ENCODE assay signal across 10 mouse cellular contexts in the genomic region with DNA sequence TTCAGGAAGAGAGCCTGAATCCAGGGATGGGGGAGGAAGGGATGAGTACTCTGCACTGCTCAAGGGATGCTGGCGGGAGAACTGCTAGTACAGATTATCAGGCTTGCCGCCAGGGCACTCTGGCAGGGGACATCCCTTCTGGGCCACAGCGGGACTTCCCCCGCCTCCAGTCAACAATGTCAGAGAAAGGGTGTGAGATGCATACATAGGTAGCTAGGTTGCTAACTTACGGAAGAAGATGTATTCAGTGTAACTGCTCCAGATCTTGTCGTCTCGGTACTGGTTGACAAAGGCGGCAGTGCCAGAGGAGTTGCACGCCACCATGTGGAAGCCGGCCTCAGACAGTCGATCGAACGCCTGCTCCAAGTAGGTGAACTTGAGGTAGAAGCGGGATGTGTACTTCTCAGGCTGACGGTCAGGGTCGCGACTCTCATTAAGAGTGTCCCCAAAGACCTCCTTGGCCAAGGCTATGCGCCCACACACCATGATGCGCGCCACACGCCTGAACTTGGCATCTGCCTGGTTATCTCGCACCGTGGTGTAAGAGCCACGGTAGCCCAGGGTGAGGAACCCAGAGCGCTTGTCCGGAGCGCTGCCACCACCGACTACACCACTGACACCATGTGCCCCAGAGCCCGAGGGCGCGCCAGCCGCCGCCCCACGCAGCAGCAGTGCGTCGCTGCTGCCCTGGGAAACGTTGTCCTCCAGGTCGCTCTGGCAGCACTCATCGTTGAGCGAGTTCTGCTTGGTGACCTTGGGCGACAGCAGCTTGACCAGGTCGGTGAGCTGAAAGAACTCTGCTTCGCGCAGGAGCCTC. TPM values are rescaled to one million over a fixed set of nuclear protein-coding genes. Genes with fewer than 3 reads are reported as not detected.
A peak's percentile ranks its signal among the peaks of the same experiment; 100 is the strongest.
DNase-seq lines count a peak whose midpoint lies in the region; ATAC-seq and TF ChIP-seq lines count a peak whose summit lies in the region.
"Had no signal": no experiment of that assay in that cellular context is flagged by ENCODE, and none has a peak within 500 bp of the region (broad histone marks: within the 10 kb centered on the region; RNA-seq: fewer than 3 reads in every experiment).

No protein-coding gene starts in this region.

- peak overlapping the region; percentile 39 for H3K4me3 ChIP-seq in testis, adult 2 months (ENCODE audit: control insufficient read depth, low read depth, low read length)
- peak overlapping the region; percentile 57 for H3K4me3 ChIP-seq in embryonic facial prominence, embryonic 13.5 days
- peak overlapping the region; percentile 53 for H3K4me3 ChIP-seq in heart, postnatal 0 days (ENCODE audit: low read depth, low read length)
- peak overlapping the region; percentile 37 for H3K4me3 ChIP-seq in liver, embryonic 13.5 days (replicated peaks)
- H3K4me3 ChIP-seq in neural tube, embryonic 14.5 days (ENCODE audit: low read depth, low read length): peak overlapping the region; percentile 68
- H3K4me3 ChIP-seq: myocyte had no signal

- no peaks in the 10 kb centered on the region for H3K9me3 ChIP-seq in embryonic facial prominence, embryonic 13.5 days
- no peaks in the 10 kb centered on the region for H3K9me3 ChIP-seq in heart, postnatal 0 days (replicated peaks; ENCODE audit: control insufficient read depth, low read length)
- H3K9me3 ChIP-seq in liver, embryonic 13.5 days (replicated peaks): no peaks in the 10 kb centered on the region
- no peaks in the 10 kb centered on the region for H3K9me3 ChIP-seq in neural tube, embryonic 14.5 days (ENCODE audit: control insufficient read depth, low read length)

- no peak for DNase-seq in testis, postnatal 14 days (ENCODE audit: low spot score)
- no peak for DNase-seq in heart, postnatal 0 days (ENCODE audit: low spot score)
- peak; percentile 2 for DNase-seq in kidney, postnatal 14 days
- DNase-seq in liver, embryonic 13.5 days: no peak
- DNase-seq in ovary, postnatal 36 days (ENCODE audit: low spot score): no peak

- peak overlapping the region; percentile 71 for H3K9ac ChIP-seq in embryonic facial prominence, embryonic 13.5 days
- H3K9ac ChIP-seq in heart, postnatal 0 days (replicated peaks; ENCODE audit: low read depth, low read length): no peak overlapping the region
- no peak overlapping the region for H3K9ac ChIP-seq in liver, embryonic 13.5 days
- H3K9ac ChIP-seq in neural tube, embryonic 14.5 days (replicated peaks; ENCODE audit: low read depth, low read length): peak overlapping the region; percentile 76

- 1% methylated on average over 44 of the region's 44 CpGs for WGBS in embryonic facial prominence, embryonic 13.5 days
- WGBS in heart, postnatal 0 days: 1% methylated on average over 44 of the region's 44 CpGs
- WGBS in liver, embryonic 13.5 days (ENCODE audit: insufficient replicate concordance): 2% methylated on average over 44 of the region's 44 CpGs
- WGBS in neural tube, embryonic 14.5 days: under 1% methylated on average over 44 of the region's 44 CpGs

- no peak overlapping the region for H3K27ac ChIP-seq in testis, adult 2 months (ENCODE audit: control insufficient read depth, insufficient read depth, low read depth, low read length)
- no peak overlapping the region for H3K27ac ChIP-seq in embryonic facial prominence, embryonic 13.5 days
- no peak overlapping the region for H3K27ac ChIP-seq in heart, postnatal 0 days (ENCODE audit: low read depth)
- H3K27ac ChIP-seq in liver, embryonic 13.5 days: no peak overlapping the region
- peak overlapping the region; percentile 69 for H3K27ac ChIP-seq in neural tube, embryonic 14.5 days (ENCODE audit: low read depth, low read length)

- H3K4me2 ChIP-seq in embryonic facial prominence, embryonic 13.5 days: peak overlapping the region; percentile 96
- peak overlapping the region; percentile 77 for H3K4me2 ChIP-seq in heart, postnatal 0 days (ENCODE audit: low read depth, low read length)
- H3K4me2 ChIP-seq in liver, embryonic 13.5 days: peak overlapping the region; percentile 52
- H3K4me2 ChIP-seq in neural tube, embryonic 14.5 days (ENCODE audit: low read depth, low read length): peak overlapping the region; percentile 84

- TF ChIP-seq POLR2A in testis, adult 2 months (IDR thresholded peaks at IDR 0.05; ENCODE audit: control insufficient read depth, low read depth, low read length): no peak

- no peak for ATAC-seq in embryonic facial prominence, embryonic 13.5 days (ENCODE audit: insufficient number of reproducible peaks, insufficient read depth, low FRiP score, low TSS enrichment, low read depth)
- peak; percentile 38 for ATAC-seq in heart, postnatal 0 days (ENCODE audit: insufficient read depth, low read depth)
- no peak for ATAC-seq in liver, embryonic 13.5 days (ENCODE audit: low read depth)
- peak; percentile 66 for ATAC-seq in neural tube, embryonic 14.5 days (ENCODE audit: low read depth)

- peaks cover 11% of the 10 kb centered on the region for H3K4me1 ChIP-seq in testis, adult 2 months (ENCODE audit: control insufficient read depth, insufficient read depth, low read length)
- peaks cover 3% of the 10 kb centered on the region; the same call in 1 of the 2 replicates for H3K4me1 ChIP-seq in embryonic facial prominence, embryonic 13.5 days
- no peaks in the 10 kb centered on the region for H3K4me1 ChIP-seq in heart, postnatal 0 days (ENCODE audit: control insufficient read depth, insufficient read depth)
- H3K4me1 ChIP-seq in liver, embryonic 13.5 days (replicated peaks): no peaks in the 10 kb centered on the region
- no peaks in the 10 kb centered on the region; the same call in 1 of the 2 replicates for H3K4me1 ChIP-seq in neural tube, embryonic 14.5 days (ENCODE audit: control insufficient read depth, insufficient read depth, low read length)

- no peak for TF ChIP-seq CTCF in testis, adult 2 months (IDR thresholded peaks at IDR 0.05; ENCODE audit: control insufficient read depth, insufficient read depth, insufficient replicate concordance, low read depth, low read length)
- TF ChIP-seq CTCF in heart, postnatal 0 days (IDR thresholded peaks at IDR 0.05; ENCODE audit: low read depth): peak; percentile 24; the same call in 1 of the 2 replicates

- no peaks in the 10 kb centered on the region for H3K27me3 ChIP-seq in testis, adult 2 months (ENCODE audit: control insufficient read depth, insufficient read depth, low read length)
- H3K27me3 ChIP-seq in embryonic facial prominence, embryonic 13.5 days: peaks cover 32% of the 10 kb centered on the region
- H3K27me3 ChIP-seq in heart, postnatal 0 days (ENCODE audit: control insufficient read depth, insufficient read depth, low read length): peaks cover 17% of the 10 kb centered on the region
- peaks cover 35% of the 10 kb centered on the region for H3K27me3 ChIP-seq in liver, embryonic 13.5 days
- H3K27me3 ChIP-seq in neural tube, embryonic 14.5 days (ENCODE audit: control insufficient read depth, insufficient read depth, low read length): peaks cover 7% of the 10 kb centered on the region; the same call in 1 of the 2 replicates

- no peaks in the 10 kb centered on the region for H3K36me3 ChIP-seq in testis, adult 2 months (ENCODE audit: control insufficient read depth, insufficient read depth, low read length)
- H3K36me3 ChIP-seq in embryonic facial prominence, embryonic 13.5 days: no peaks in the 10 kb centered on the region
- no peaks in the 10 kb centered on the region for H3K36me3 ChIP-seq in heart, postnatal 0 days (replicated peaks; ENCODE audit: control insufficient read depth, insufficient read depth, low read length)
- H3K36me3 ChIP-seq in liver, embryonic 13.5 days: no peaks in the 10 kb centered on the region
- no peaks in the 10 kb centered on the region for H3K36me3 ChIP-seq in neural tube, embryonic 14.5 days (ENCODE audit: control insufficient read depth, insufficient read depth, low read length)

- no peak for TF ChIP-seq EP300 in heart, postnatal 0 days (IDR thresholded peaks at IDR 0.05; ENCODE audit: low read depth)

RNA-seq across cellular contexts. Expression of a gene that starts 1.2 kb away (rescaled TPM):
- not detected in 2 replicates for polyA plus RNA-seq in testis, adult 2 months (2012; rRNA removed)
- polyA plus RNA-seq in embryonic facial prominence, embryonic 13.5 days (2015; fragmentation: Nextera tagmentation; extraction: Ambion mirVana): 1.4 and 2.8 TPM in 2 replicates
- total RNA-seq in heart, postnatal 0 days (2014; rRNA removed; ENCODE audit: low replicate concordance): 0.23 and 4.4 TPM in 2 replicates
- polyA plus RNA-seq in heart, postnatal 0 days (2015; fragmentation: Nextera tagmentation; extraction: Ambion mirVana): 0.96 and 1.1 TPM in 2 replicates
- polyA plus RNA-seq in liver, embryonic 13.5 days (2015; fragmentation: Nextera tagmentation; extraction: Ambion mirVana): 0.05 and 0.06 TPM in 2 replicates
- 34.6 and 35.8 TPM in 2 replicates for polyA plus RNA-seq in neural tube, embryonic 14.5 days (2014; fragmentation: Nextera tagmentation; extraction: Ambion mirVana)
- total RNA-seq: MEL had no signal
- polyA plus RNA-seq: myocyte had no signal

Comparison
In these comparisons a context has a peak if more than half of its experiments do, and no peak if none do; other contexts are left out.
1. ATAC-seq: peak in heart, postnatal 0 days (single experiment) and neural tube, embryonic 14.5 days (single experiment); none in embryonic facial prominence, embryonic 13.5 days (single experiment) and liver, embryonic 13.5 days (single experiment).
2. H3K9ac ChIP-seq: peak in embryonic facial prominence, embryonic 13.5 days (single experiment) and neural tube, embryonic 14.5 days (single experiment); none in heart, postnatal 0 days (single experiment) and liver, embryonic 13.5 days (single experiment).
3. Peak in every context shown above with its lines, with median percentiles within 50 percentile points of each other: H3K4me3 ChIP-seq and H3K4me2 ChIP-seq.